Mouse (Mus musculus) layer of hippocampus, adult 8-10 months (tissue): ENCODE results near the gene Tia1. TPM values are rescaled to one million over a fixed set of nuclear protein-coding genes. Genes with fewer than 3 reads are reported as not detected.

Source experiments
- DNase-seq, 2 experiments: peaks; one replicate each; pipeline ENCODE4 v3.0.0; 2022; ENCODE audit warnings: low spot score in 2 of 2
- total RNA-seq, 4 experiments: library from RNA; stranded (reverse); gene quantifications; 2 replicates each; pipeline ENCODE4 v1.2.4; 2022

The Tia1 gene
- total RNA-seq, 4 experiments from 2014 or later: 105 to 159 (median 144) TPM

GRCm38 (mm10) chr6:86480189-86480831 lies 76.3 kb downstream of the Tia1 start:
- DNase-seq: no peak

GRCm38 (mm10) chr6:86481871-86482270 lies 77.9 kb downstream of the Tia1 start:
- DNase-seq: no peak

Other genes with a start within 250 kb of the Tia1 start
- 10 to 100 TPM; 24.5 to 29.9 (median 26.2) TPM for gene Tgfa, start 209.0 kb upstream of the Tia1 start, total RNA-seq
- gene Fam136a, start 38.6 kb upstream of the Tia1 start, total RNA-seq: 10 to 100 TPM; 24.4 to 27.8 (median 27.3) TPM
- gene Snrpg, start 32.9 kb upstream of the Tia1 start, total RNA-seq: 10 to 100 TPM; 44.1 to 77.4 (median 71.6) TPM
- gene Pcyox1, start 7.1 kb upstream of the Tia1 start, total RNA-seq: 100 to 1,000 TPM; 115 to 135 (median 124) TPM
- gene Gm44790, start 22.4 kb downstream of the Tia1 start, total RNA-seq: 1 to 10 TPM in 2 of 4 experiments, not detected in 2; 1.1 to 1.9 TPM
- gene C87436, start 34.2 kb downstream of the Tia1 start, total RNA-seq: 10 to 100 TPM; 18.4 to 24.0 (median 19.7) TPM
- gene Pcbp1, start 122.1 kb downstream of the Tia1 start, total RNA-seq: 100 to 1,000 TPM; 172 to 184 (median 178) TPM
- gene Asprv1, start 223.9 kb downstream of the Tia1 start, total RNA-seq: 1 to 10 TPM in 3 of 4 experiments, under 1 TPM in 1; 0.80 to 2.1 (median 1.8) TPM